Mouse (Mus musculus): ENCODE measurements at regions not wholly inside any gene's neighbourhood (a gene's known extent, or its start where the extent isn't known, plus 50 kb on each side); places are given as distances from the start of the nearest gene placed in this dataset.

GRCm38 (mm10) chr3:35365431-35365830 lies 388.5 kb upstream of the Atp11b start:
- no peaks in the 10 kb centered on the region for H3K27me3 ChIP-seq (ENCODE audit: poor library complexity, severe bottlenecking)
- H3K27ac ChIP-seq: no peak overlapping the region
- 93% methylated on average over 6 of the region's 6 CpGs for WGBS
- peaks cover 17% of the 10 kb centered on the region for H3K4me1 ChIP-seq
- no peak for DNase-seq (ENCODE audit: extremely low spot score, low spot score)
- no peaks in the 10 kb centered on the region for H3K9me3 ChIP-seq
- H3K4me3 ChIP-seq: no peak overlapping the region
- H3K36me3 ChIP-seq (replicated peaks): no peaks in the 10 kb centered on the region

GRCm38 (mm10) chr3:35372276-35372675 lies 381.6 kb upstream of the Atp11b start:
- DNase-seq (ENCODE audit: extremely low spot score, low spot score): no peak
- no peak overlapping the region for H3K4me3 ChIP-seq
- H3K36me3 ChIP-seq (replicated peaks): no peaks in the 10 kb centered on the region
- H3K27me3 ChIP-seq (ENCODE audit: poor library complexity, severe bottlenecking): no peaks in the 10 kb centered on the region
- WGBS: 88% methylated on average over 1 of the region's 1 CpGs
- no peaks in the 10 kb centered on the region for H3K9me3 ChIP-seq
- no peak overlapping the region for H3K27ac ChIP-seq
- H3K4me1 ChIP-seq: no peaks in the 10 kb centered on the region

- H3K36me3 ChIP-seq (replicated peaks): no peaks in the 10 kb centered on the region
- 80% methylated on average over 5 of the region's 5 CpGs for WGBS
- no peak overlapping the region for H3K27ac ChIP-seq
These were observed 366.5 kb upstream of the Atp11b start for GRCm38 (mm10) chr3:35387386-35387785.

GRCm38 (mm10) chr3:35392657-35393056 lies 361.2 kb upstream of the Atp11b start:
- no peaks in the 10 kb centered on the region for H3K9me3 ChIP-seq

More at GRCm38 (mm10) chr3:35387386-35387785, 366.5 kb upstream of the Atp11b start:
- Histone ChIP-seq H3K4me3 (no peak overlapping the region), H3K4me1 (no peaks in the 10 kb centered on the region), H3K9me3 (no peaks in the 10 kb centered on the region), H3K27me3 (ENCODE audit: poor library complexity, severe bottlenecking) (no peaks in the 10 kb centered on the region)
- DNase-seq (ENCODE audit: extremely low spot score, low spot score): no peak

GRCm38 (mm10) chr3:35400213-35400612 lies 353.7 kb upstream of the Atp11b start:
- H3K27ac ChIP-seq: 0 out of 2 replicates have a peak overlapping the region, but pooled peaks have one; percentile 9
- DNase-seq (ENCODE audit: extremely low spot score, low spot score): no peak
- H3K36me3 ChIP-seq (replicated peaks): no peaks in the 10 kb centered on the region
- H3K4me3 ChIP-seq: no peak overlapping the region
- WGBS: 68% methylated on average over 6 of the region's 6 CpGs
- H3K9me3 ChIP-seq: no peaks in the 10 kb centered on the region
- H3K27me3 ChIP-seq (ENCODE audit: poor library complexity, severe bottlenecking): no peaks in the 10 kb centered on the region
- H3K4me1 ChIP-seq: peaks cover 30% of the 10 kb centered on the region

More at GRCm38 (mm10) chr3:35392657-35393056, 361.2 kb upstream of the Atp11b start:
- no peak for DNase-seq (ENCODE audit: extremely low spot score, low spot score)
- peaks cover 4% of the 10 kb centered on the region; the same call in 1 of the 2 replicates for H3K4me1 ChIP-seq
- H3K36me3 ChIP-seq (replicated peaks): no peaks in the 10 kb centered on the region
- WGBS: 89% methylated on average over 2 of the region's 2 CpGs
- no peaks in the 10 kb centered on the region for H3K27me3 ChIP-seq (ENCODE audit: poor library complexity, severe bottlenecking)
- no peak overlapping the region for H3K27ac ChIP-seq
- no peak overlapping the region for H3K4me3 ChIP-seq

- H3K27me3 ChIP-seq (ENCODE audit: poor library complexity, severe bottlenecking): no peaks in the 10 kb centered on the region
- H3K36me3 ChIP-seq (replicated peaks): no peaks in the 10 kb centered on the region
- H3K4me1 ChIP-seq: peaks cover 44% of the 10 kb centered on the region
- H3K27ac ChIP-seq: peak overlapping the region; percentile 90
- no peak overlapping the region for H3K4me3 ChIP-seq
- no peak for DNase-seq (ENCODE audit: extremely low spot score, low spot score)
- 88% methylated on average over 10 of the region's 10 CpGs for whole genome bisulfite sequencing
- no peaks in the 10 kb centered on the region for H3K9me3 ChIP-seq
These were observed 351.2 kb upstream of the Atp11b start for GRCm38 (mm10) chr3:35402666-35403065.

GRCm38 (mm10) chr3:35403952-35404351 lies 350.0 kb upstream of the Atp11b start:
- no peaks in the 10 kb centered on the region for H3K36me3 ChIP-seq (replicated peaks)
- H3K27ac ChIP-seq: peak overlapping the region; percentile 90
- no peaks in the 10 kb centered on the region for H3K27me3 ChIP-seq (ENCODE audit: poor library complexity, severe bottlenecking)
- 53% methylated on average over 5 of the region's 5 CpGs for WGBS
- no peak for DNase-seq (ENCODE audit: extremely low spot score, low spot score)
- H3K9me3 ChIP-seq: no peaks in the 10 kb centered on the region
- H3K4me3 ChIP-seq: no peak overlapping the region
- H3K4me1 ChIP-seq: peaks cover 44% of the 10 kb centered on the region

- Histone ChIP-seq H3K27ac (peak overlapping the region; percentile 90), H3K4me1 (peaks cover 44% of the 10 kb centered on the region), H3K9me3 (no peaks in the 10 kb centered on the region), H3K4me3 (peak overlapping the region; percentile 22; the same call in 1 of the 2 replicates), H3K36me3 (replicated peaks) (no peaks in the 10 kb centered on the region), H3K27me3 (ENCODE audit: poor library complexity, severe bottlenecking) (no peaks in the 10 kb centered on the region)
- WGBS: 6% methylated on average over 10 of the region's 10 CpGs
- DNase-seq (ENCODE audit: extremely low spot score, low spot score): peak; percentile 70
These were observed 349.2 kb upstream of the Atp11b start for GRCm38 (mm10) chr3:35404492-35405390.

GRCm38 (mm10) chr3:35405621-35406079 lies 348.3 kb upstream of the Atp11b start:
- Histone ChIP-seq H3K4me3 (peak overlapping the region; percentile 22; the same call in 1 of the 2 replicates), H3K36me3 (replicated peaks) (no peaks in the 10 kb centered on the region), H3K9me3 (no peaks in the 10 kb centered on the region), H3K27me3 (ENCODE audit: poor library complexity, severe bottlenecking) (no peaks in the 10 kb centered on the region), H3K4me1 (peaks cover 40% of the 10 kb centered on the region), H3K27ac (peak overlapping the region; percentile 90)
- peak; percentile 73 for DNase-seq (ENCODE audit: extremely low spot score, low spot score)
- 57% methylated on average over 14 of the region's 14 CpGs for WGBS

- Histone ChIP-seq H3K9me3 (peaks cover 5% of the 10 kb centered on the region; the same call in 1 of the 2 replicates), H3K27ac (no peak overlapping the region), H3K4me3 (no peak overlapping the region), H3K36me3 (replicated peaks) (no peaks in the 10 kb centered on the region), H3K27me3 (ENCODE audit: poor library complexity, severe bottlenecking) (no peaks in the 10 kb centered on the region), H3K4me1 (no peaks in the 10 kb centered on the region)
- DNase-seq (ENCODE audit: extremely low spot score, low spot score): no peak
- 90% methylated on average over 1 of the region's 1 CpGs for WGBS
These were observed 316.2 kb upstream of the Atp11b start for GRCm38 (mm10) chr3:35437687-35438086.

GRCm38 (mm10) chr3:35462858-35463257 lies 291.0 kb upstream of the Atp11b start:
- Histone ChIP-seq H3K9me3 (no peaks in the 10 kb centered on the region; the same call in 1 of the 2 replicates), H3K27me3 (ENCODE audit: poor library complexity, severe bottlenecking) (no peaks in the 10 kb centered on the region)
- WGBS: 31% methylated on average over 4 of the region's 4 CpGs

GRCm38 (mm10) chr3:35464212-35464911 lies 289.5 kb upstream of the Atp11b start:
- Histone ChIP-seq H3K27ac (no peak overlapping the region), H3K9me3 (no peaks in the 10 kb centered on the region; the same call in 1 of the 2 replicates), H3K4me3 (no peak overlapping the region), H3K36me3 (replicated peaks) (no peaks in the 10 kb centered on the region), H3K4me1 (peaks cover 26% of the 10 kb centered on the region), H3K27me3 (ENCODE audit: poor library complexity, severe bottlenecking) (no peaks in the 10 kb centered on the region)
- DNase-seq (ENCODE audit: extremely low spot score, low spot score): no peak
- WGBS: 83% methylated on average over 11 of the region's 11 CpGs

More at GRCm38 (mm10) chr3:35462858-35463257, 291.0 kb upstream of the Atp11b start:
- DNase-seq (ENCODE audit: extremely low spot score, low spot score): no peak
- H3K4me1 ChIP-seq: peaks cover 26% of the 10 kb centered on the region
- H3K4me3 ChIP-seq: no peak overlapping the region
- peak overlapping the region; percentile 40; the same call in 1 of the 2 replicates for H3K27ac ChIP-seq
- H3K36me3 ChIP-seq (replicated peaks): no peaks in the 10 kb centered on the region
